Mouse (Mus musculus): Measurements from ENCODE around the gene Siae.

Siae gene

DNA sequence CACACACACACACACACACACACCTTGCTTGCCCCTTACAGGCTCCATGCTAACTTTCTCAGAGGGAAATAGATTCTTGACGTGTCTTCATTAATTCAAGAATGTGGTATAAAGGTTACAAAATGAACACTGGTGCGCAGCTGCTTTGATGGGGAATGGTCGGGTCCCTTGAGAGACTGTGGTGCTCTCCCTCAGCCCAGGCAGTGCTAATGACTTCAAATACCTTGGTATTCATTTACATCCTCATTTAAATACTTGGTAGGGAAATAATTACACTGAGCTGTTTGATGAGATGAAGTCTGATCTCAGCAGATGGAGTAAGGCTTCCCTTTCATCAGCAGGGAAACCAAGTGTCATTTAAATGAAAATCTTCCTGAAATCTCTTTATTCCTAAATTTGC, 69.6 kb downstream of the Siae start:
- DNase-seq (ENCODE audit: low read depth, low spot score), result peak; percentile 34

DNA sequence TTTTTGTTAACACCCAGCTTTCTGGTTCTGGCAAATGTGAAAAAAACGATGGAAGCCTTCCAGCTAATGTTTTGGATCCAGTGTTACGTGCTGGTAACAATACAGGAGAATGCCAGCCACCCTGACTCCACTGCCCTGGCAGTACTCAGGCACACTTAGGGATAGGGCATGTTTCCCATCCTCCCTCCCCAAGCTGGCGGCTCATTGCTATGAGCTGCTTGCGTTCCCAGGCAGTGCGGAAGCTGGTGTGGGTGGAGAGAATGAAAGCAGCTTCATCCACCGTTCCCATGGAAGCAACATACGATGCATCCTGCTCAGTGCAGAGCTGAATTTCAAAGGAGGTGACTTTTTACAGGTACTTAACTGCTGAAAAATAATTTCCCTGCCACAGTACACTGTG, 70.1 kb downstream of the Siae start:
- DNase-seq (ENCODE audit: low read depth, low spot score), result peak; percentile 96

DNA sequence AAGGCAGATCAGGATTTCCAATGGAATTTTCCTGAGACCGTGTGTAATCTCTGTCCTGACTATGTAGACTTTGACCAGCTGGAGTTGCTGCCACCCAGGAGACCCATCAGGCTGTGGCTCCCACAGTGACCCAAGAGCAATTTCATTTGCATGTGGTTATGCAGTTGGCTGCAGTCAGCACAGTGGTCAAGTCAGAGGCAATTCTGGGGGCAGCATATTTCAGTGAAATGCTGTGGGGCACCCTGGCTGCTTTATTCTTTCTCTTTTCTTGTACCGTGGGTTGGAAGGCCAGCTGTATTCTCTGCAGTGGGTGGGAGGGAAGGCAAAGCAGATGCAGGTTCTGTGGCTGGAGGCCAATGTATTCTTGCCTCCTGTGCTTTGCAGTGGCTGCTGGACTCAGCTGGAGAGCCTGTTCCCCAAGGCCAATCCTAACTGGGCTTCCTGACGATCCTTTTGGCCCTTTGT, 70.6 kb downstream of the Siae start:
- peak; percentile 82 for DNase-seq (ENCODE audit: low read depth, low spot score)

DNA sequence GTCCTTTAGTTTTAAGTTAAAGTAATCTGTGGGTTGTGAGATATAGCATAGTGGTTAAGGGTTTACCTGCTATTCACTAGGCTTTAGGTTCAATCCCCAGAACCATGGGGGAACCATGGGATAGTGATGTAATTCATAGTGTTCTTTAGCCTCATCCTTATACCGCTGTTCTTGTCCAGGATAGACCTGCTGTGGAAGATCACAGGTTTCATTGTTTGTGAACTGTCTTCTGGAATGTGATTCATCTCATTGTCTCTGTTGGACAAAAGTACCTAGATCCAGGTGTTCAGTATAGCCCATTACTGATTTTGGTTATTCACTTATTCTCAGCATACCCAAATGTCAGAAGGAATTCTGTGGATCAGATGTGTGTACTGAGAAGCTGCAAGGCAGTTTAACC, 71.8 kb downstream of the Siae start:
- no peak for DNase-seq (ENCODE audit: low read depth, low spot score)

DNA sequence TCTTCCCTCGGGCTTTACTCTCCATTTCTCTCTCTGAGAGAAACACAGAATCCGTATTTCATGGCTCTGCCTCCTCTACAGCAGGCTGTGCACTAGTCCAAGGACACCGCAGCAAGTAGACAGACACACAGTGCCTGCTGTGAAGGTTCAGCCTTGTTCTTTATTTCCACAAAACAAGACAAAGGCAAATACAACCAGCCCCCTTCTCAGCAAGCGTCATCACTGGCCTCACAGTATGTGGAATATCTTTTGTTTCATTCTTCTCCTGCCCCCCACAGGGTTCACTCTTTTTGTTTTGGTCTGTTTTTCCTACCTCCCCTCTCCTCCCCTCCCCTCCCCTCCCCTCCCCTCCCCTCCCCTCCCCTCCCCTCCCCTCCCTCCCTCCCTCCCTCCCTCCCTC, 73.1 kb downstream of the Siae start:
- no peak for DNase-seq (ENCODE audit: low read depth, low spot score)

DNA sequence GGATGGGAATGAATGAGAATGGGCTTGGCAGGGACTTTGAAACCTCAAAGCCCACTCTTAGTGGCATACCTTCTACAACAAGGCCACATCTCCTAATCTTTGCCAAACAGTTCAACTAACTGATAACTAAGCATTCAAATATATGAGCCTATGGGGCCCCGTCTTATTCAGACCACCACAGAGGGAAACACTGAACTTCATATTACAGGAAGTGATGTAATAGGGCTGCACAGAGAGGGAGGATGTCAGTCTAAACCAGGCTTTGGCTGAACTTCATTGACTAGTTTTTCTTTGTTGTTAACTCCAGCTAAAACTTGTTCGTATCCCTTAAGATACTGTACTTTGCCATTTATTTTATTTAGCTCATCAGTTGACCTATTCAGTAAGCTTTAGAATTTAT, 74.4 kb downstream of the Siae start:
- no peak for DNase-seq (ENCODE audit: low read depth, low spot score)

DNA sequence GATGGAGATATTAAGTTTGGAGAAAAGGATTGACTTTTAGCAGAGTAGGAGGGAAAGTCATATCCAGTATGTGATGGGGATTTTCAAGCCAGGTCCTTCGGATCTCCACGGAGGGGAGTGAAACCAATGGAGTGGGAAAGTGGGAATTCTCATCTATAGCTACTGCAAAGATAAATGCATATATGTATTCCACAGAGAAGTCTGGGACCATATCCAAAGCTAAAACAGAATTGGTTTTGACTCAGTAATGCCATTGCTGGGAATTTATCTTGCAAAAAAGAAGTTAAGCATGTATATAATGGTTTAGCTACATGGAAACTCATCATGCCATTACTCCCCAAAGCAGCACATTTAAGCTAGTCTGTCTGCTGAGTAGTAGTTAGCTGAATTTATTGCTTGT, 76.8 kb downstream of the Siae start:
- DNase-seq (ENCODE audit: low read depth, low spot score), result no peak

DNA sequence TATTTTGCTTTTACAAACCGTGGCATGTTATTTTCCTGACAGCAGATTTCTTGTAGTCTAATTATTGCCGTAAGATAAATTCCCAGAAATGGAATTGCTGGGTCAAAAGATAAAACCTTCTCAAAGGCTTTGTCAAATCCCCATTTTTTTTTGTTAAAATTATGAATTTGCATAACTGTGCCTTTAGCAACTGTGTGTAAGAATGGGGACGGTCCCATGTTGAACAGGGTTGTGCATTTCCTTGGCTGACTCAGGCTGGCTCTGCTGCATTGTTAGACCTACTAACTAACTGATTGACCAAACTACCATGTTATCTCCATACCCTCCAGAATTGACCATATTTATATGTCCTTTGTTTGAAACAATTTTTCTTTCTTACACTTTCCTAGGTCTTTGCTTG, 78.8 kb downstream of the Siae start:
- no peak for DNase-seq (ENCODE audit: low read depth, low spot score)

DNA sequence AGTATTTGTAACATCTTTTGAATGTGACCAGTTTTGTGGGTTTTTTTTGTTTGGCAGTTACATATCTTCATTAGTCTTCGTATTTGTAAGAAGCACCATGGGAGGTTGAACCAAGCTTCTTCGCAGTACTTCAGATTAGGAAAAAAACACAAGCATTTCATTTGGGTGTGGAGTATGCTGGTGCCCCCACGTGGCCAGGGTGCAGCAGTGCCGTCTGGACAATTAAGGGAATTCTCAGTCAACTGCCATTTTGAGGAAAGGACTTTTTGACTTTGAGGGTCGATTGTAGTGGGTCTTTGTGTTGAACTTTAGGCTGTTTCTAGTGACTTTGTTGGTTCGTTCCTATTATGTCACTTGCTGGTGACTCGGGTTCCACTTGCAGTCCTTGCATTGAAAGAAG, 80.8 kb downstream of the Siae start:
- DNase-seq (ENCODE audit: low read depth, low spot score), result peak; percentile 82

DNA sequence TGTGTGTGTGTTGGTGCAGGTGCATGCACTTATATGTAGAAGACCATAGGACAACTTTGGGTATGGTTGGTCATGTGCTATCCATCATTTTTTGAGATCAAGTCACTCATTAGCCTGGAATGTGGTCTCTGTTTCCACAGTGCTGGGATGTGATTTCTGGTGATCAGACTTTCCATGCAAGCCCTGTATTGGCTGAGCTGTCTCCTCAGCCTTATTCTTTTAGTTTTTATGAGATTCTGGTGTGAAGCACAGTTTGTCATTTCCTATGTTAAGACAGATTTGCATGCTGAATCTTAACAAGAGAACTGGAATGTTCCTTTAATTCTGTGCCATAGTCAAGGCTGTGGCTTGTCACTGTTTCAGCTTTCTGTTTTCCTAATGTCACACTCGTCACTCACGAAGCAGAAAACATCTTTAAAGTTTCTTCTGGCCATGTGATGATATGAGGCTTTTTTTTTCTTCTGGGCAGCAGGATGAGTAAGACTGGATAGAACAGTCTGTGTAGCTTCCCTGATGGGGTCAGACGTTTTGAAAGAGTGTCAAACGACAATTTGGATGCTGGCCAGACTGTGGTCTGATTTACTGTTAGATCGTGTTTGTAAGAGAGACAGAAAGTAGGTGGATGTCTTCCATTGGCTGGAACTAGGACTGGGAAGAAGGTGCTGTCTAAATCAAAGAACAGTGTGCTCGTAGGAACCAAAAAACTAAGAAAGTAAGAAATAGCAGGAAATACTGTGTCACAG, 81.5 kb downstream of the Siae start:
- peak; percentile 33 for DNase-seq (ENCODE audit: low read depth, low spot score)

DNA sequence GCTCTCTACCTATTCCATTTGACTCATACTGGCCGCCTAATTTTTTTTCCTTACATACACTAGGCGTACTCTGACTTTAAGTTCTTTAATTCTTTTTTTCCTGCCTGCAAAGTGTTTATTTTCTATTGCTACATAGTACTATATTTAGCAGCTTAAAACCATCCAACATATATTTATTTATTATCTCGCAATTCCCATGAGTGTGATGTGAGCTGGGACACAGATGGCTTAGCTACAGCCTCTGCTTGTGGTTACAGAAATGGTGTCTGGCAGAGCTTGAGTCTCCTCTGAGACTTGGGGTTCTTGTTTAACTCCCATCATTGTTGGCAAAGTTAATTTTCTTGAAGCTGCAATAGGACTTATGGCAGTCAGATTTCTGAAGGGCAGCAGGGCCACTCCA, 83.2 kb downstream of the Siae start:
- peak; percentile 31 for DNase-seq (ENCODE audit: low read depth, low spot score)

DNA sequence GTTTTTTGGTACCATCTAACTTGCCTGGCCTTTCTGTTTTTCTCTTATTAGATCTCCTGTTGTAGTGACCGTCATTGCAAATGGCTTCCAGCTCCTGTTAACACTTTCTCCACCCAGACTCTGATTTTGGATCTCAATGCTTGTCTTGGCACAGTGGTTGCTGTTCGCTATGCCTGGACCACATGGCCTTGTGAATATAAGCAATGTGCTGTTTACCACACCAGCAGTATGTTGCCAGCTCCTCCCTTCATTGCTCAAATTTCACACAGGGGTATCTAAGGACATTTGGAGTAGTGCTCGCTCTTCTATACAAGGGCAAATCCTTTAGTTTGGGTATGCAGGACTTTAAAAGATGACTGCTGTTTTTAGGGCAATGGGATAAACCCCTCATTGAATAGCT, 90.7 kb downstream of the Siae start:
- no peak for DNase-seq (ENCODE audit: low read depth, low spot score)

DNA sequence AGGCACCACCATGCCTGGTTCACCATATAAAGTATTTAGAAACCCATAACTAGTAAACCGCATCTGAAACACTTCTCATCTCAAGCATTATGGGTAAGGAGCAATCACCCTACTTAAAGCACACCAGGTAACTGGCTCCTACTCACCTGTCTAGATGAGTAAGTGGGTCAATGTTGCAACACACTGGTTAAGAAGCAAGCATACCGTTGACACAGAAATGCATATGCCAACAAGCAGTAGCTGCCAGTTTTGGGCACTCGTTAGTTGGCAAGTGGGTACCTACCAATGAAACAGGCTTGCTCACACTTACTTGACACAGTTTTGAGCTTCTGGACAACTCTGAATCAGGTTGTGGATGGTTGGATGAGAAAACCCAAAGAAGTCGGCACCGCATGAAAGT, 95.1 kb downstream of the Siae start:
- DNase-seq (ENCODE audit: low read depth, low spot score), result no peak

DNA sequence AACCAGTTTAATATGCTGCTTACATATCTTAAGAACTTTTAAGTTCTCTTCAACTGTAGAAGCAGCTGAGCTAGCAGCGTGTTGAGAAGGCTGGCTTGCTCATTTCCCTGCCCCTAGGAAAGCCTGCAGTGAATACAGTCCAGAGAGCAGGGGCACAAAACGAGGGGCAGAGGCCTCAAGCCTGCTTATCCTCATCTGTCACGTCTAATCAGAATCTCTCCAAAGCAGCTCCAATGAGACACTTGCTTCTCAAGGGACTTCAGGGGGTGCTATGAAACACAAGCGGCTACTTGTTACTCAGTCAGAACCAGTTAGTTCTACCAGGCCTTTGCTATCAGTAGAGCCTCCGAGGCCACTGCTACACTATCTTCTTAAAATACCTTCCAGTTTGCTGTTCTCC, 98.3 kb downstream of the Siae start:
- no peak for DNase-seq (ENCODE audit: low read depth, low spot score)

DNA sequence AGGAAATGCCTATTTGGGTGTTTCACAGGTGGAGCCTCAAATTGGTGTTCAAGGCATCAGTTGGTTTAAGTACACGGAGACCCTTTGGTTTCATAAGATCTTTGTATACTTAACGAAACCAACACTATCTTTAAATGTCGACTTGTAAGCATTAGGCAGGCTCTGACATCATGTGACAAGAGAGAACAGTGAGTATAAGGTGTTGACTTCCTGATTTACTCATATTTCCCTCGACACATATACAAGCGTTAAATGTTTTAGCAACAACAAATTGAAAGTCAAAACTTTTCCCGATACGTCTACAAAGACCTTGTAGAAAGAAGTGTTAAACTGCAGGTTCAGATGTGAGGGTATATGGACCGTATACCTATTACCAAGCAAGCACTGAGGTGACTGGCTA, 100.5 kb downstream of the Siae start:
- no peak for DNase-seq (ENCODE audit: low read depth, low spot score)

DNA sequence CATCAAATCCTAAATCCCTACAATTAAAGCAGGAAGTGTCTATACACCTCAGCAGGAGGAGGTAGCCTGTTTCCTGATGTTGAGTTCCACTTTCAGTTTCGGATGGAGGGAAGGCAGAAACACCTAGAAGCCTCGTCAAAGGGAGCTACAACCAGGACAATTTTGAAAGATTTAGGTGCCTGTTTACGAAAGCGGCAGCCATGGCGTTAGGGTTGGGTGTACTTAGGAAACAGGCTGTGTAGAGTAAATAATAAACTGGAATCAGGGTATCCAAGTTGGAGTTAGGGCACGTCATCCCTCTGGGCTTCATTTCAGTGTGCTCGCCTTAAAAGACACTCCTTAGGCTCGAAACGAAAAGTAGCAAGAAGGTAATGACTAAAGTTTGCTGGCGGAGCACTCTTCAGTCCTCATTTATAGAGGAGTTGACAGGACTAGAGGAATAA, 101.0 kb downstream of the Siae start:
- no peak for DNase-seq (ENCODE audit: low read depth, low spot score)

DNA sequence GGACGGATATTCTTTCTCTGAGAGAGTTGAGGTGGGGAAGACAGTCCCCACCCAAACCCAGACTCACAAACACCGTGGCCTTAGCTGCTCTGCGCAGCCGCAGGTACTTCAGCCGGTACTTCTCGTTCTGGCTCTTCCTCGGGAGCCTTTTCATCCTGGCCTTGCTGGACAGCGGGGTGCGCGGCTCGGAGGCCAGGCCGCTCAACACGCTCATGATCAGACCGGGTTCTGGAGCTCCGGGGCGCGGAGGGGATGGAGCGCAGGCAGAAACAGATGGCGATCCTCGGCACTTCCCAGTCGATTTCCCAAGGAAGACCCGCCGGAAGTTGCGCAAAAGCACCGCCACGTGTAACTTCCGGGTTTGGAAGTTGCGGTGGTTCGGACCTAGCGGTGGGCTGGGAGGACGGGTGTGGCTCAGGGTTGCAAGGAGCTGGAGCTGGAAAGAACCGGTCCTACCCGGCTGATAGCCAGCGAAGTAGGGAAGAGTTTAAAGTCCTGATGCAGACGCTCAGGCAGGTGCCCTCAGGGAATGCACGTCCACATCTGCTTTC, 101.5 kb downstream of the Siae start, which contains the start of gene Tbrg1:
Gene Tbrg1 (minus strand): TSS at position 382 of the 551 bp plus-strand sequence.
- peak; percentile 90 for DNase-seq (ENCODE audit: low read depth, low spot score)

DNA sequence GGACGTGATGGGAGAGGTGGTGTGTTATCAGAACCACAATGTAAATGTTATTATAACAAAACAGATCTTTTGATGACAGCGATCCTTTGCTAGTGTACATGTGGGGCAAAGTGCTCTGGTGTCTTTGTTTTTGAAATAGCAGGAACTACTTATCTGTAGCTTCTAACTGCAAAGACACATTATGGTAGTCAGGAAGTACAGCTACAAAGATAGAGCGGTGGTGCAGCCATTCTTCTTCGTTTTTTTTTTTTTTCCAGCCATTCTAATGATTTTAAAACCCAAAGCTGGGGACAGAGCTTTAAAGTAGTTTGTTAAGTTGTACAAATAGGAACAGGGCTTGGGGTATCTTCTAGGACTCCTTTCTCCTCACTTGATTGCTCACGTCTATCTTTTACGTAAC, 103.9 kb downstream of the Siae start:
- DNase-seq (ENCODE audit: low read depth, low spot score), result no peak

DNA sequence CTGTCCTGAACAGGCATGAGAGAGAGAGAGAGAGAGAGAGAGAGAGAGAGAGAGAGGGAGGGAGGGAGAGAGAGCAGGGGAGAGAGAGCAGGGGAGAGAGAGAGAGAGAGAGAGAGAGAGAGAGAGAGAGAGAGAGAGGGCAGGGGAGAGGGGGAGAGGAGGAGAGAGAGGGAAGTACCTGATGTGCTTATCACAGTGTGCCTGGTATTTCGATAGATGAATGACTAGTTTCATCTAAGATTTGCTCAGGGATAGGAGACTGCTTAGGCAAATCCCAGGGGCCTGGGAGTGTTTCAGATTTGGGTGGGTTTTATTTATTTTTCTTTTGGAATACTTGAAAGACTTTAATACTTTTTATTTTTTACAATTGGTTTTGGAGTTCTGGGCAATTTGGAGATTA, 107.7 kb downstream of the Siae start:
- DNase-seq (ENCODE audit: low read depth, low spot score), result no peak

DNA sequence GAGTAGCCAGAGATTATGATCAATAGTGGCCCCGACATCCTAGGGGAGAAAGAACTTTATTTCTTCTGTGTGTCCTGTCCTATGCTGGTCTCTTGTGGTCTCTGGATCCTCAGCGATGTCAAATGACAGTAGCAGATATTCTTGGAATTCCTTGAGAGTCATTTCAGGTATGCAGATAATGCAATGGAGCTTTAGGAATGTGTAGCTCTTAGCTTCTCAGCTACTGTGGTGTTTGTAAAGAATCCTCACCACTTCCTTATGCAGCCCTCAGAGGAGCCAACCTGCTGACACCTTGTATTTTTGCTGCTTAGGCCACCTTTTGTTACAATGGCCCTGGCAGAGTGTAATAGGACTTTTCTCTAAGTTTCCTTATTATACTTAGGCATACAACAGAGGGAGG, 109.1 kb downstream of the Siae start:
- DNase-seq (ENCODE audit: low read depth, low spot score), result no peak

DNA sequence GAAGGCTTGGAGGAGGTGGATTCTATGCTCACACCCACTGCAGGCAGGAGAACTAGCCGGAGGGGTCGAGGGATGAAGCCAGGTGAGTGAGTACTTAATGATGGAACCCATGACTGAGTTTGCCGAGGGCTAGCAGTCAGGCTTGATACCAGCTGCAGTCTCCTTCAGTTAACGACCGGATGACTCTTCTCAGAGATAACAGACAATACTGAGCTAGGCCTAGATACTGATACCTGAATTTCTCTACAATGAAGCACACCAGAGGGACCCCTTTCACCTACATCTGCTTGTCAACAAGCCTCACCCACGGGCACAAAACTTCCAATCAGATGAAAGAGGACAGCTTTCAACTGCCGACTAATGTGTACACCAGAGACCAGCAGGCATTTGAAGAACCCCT, 110.5 kb downstream of the Siae start:
- no peak for DNase-seq (ENCODE audit: low read depth, low spot score)

DNA sequence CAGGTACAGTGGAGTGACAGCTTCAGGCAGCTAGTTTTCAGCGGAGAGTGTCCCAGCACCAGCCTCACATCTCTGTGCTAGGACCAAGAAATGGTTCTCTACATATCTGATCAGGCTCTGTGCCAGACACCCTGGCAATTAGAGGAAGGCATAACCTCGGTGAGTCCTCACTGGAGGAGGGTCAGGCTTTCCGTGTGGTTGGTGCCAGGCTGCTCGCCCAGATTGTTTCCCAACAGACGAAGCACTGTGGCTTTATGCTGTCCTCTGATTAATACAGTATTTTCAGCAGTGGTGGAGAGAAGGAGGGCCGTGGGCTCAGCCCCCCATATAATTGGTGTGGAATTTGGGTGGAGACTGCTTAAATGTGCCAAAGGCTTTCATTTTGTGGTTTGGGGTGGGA, 113.6 kb downstream of the Siae start, which contains the start of gene Panx3:
Gene Panx3 (minus strand): TSS at position 121 of the 400 bp plus-strand sequence.
- no peak for DNase-seq (ENCODE audit: low read depth, low spot score)

DNA sequence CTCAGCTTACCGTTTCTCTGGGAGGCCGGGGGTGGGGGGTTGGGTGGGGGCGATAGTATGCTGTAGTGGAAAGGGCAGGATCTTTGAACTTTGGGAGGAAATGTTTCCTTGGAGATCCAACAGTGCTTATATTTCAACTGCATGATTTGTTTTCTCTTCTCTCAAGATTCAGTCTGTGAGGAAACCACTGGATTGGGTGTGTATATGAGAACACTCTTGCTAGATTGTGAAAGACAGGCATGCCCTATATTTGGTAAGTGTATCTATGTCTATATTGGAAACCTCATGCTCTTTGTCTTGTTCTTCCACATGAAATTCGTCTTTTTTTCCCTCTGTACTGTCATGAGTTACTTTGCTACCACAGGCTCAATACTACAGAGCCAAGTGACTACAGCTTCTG, 114.2 kb downstream of the Siae start:
- DNase-seq (ENCODE audit: low read depth, low spot score), result no peak
